Mouse (Mus musculus): ENCODE results near the gene Kiss1r. TPM values are rescaled to one million over a fixed set of nuclear protein-coding genes. Genes with fewer than 3 reads are reported as not detected.
A peak's percentile ranks its signal among the peaks of the same experiment; 100 is the strongest.
"Not testable (repeated sequence)": the region's sequence is repeated elsewhere in the genome, so short reads cannot be mapped to it uniquely, and the experiment has no call there.

Kiss1r gene
- polyA plus RNA-seq, 1 experiment from 2014 or later = 0.83 TPM

GRCm38 (mm10) chr10:79883297-79884084 lies 33.3 kb upstream of the Kiss1r start:
- no peaks in the 10 kb centered on the region for H3K36me3 ChIP-seq
- no peak overlapping the region for H3K27ac ChIP-seq
- H3K9me3 ChIP-seq = no peaks in the 10 kb centered on the region
- H3K4me2 ChIP-seq = no peak overlapping the region
- H3K27me3 ChIP-seq (replicated peaks) = no peaks in the 10 kb centered on the region
- H3K4me1 ChIP-seq = peaks cover 27% of the 10 kb centered on the region
- no peak for ATAC-seq (ENCODE audit: insufficient read depth, low FRiP score, low read depth)
- 18% methylated on average over 22 of the region's 22 CpGs for WGBS
- H3K9ac ChIP-seq = no peak overlapping the region
- H3K4me3 ChIP-seq (replicated peaks) = no peak overlapping the region

- WGBS = 59% methylated on average over 4 of the region's 4 CpGs
- no peak for ATAC-seq (ENCODE audit: insufficient read depth, low FRiP score, low read depth)
- Histone ChIP-seq H3K27ac (no peak overlapping the region), H3K4me1 (peaks cover 27% of the 10 kb centered on the region), H3K4me3 (replicated peaks) (no peak overlapping the region), H3K4me2 (no peak overlapping the region), H3K9ac (no peak overlapping the region), H3K36me3 (no peaks in the 10 kb centered on the region), H3K27me3 (replicated peaks) (no peaks in the 10 kb centered on the region), H3K9me3 (no peaks in the 10 kb centered on the region)
Observed at GRCm38 (mm10) chr10:79884446-79884845, 32.3 kb upstream of the Kiss1r start.

GRCm38 (mm10) chr10:79884938-79885337 lies 31.8 kb upstream of the Kiss1r start:
- H3K36me3 ChIP-seq; H3K27me3 ChIP-seq (replicated peaks); H3K4me2 ChIP-seq; H3K9ac ChIP-seq; H3K9me3 ChIP-seq; H3K4me3 ChIP-seq (replicated peaks); H3K27ac ChIP-seq; ATAC-seq (ENCODE audit: insufficient read depth, low FRiP score, low read depth): not testable (repeated sequence)
- WGBS = 67% methylated on average over 3 of the region's 3 CpGs
- H3K4me1 ChIP-seq = peaks cover 25% of the 10 kb centered on the region

- H3K36me3 ChIP-seq = no peaks in the 10 kb centered on the region
- no peak within 1 kb of the TSS for H3K4me2 ChIP-seq
- no peak within 1 kb of the TSS for H3K4me3 ChIP-seq (replicated peaks)
- ATAC-seq (ENCODE audit: insufficient read depth, low FRiP score, low read depth) = no peak
- H3K27me3 ChIP-seq (replicated peaks) = 0 out of 2 replicates have a peak, but pooled peaks cover 4% of the 10 kb centered on the region
- WGBS = 81% methylated on average over 6 of the region's 6 CpGs
- H3K4me1 ChIP-seq = peaks cover 15% of the 10 kb centered on the region
- no peak within 1 kb of the TSS for H3K9ac ChIP-seq
- no peaks in the 10 kb centered on the region for H3K9me3 ChIP-seq
- H3K27ac ChIP-seq = no peak within 1 kb of the TSS
Observed at GRCm38 (mm10) chr10:79886054-79886453, 30.7 kb upstream of the Kiss1r start, which contains the start of gene Elane. Elane (plus strand) TSS chr10:79886247.

GRCm38 (mm10) chr10:79886611-79887010 lies 30.2 kb upstream of the Kiss1r start:
- ATAC-seq (ENCODE audit: insufficient read depth, low FRiP score, low read depth) = no peak
- Histone ChIP-seq H3K4me2 (no peak overlapping the region), H3K36me3 (no peaks in the 10 kb centered on the region), H3K4me3 (replicated peaks) (no peak overlapping the region), H3K4me1 (peaks cover 14% of the 10 kb centered on the region), H3K27ac (no peak overlapping the region), H3K9me3 (no peaks in the 10 kb centered on the region), H3K9ac (no peak overlapping the region), H3K27me3 (replicated peaks) (0 out of 2 replicates have a peak, but pooled peaks cover 4% of the 10 kb centered on the region)
- 77% methylated on average over 8 of the region's 8 CpGs for WGBS

GRCm38 (mm10) chr10:79889386-79889785 lies 27.4 kb upstream of the Kiss1r start:
- 0 out of 2 replicates have a peak, but pooled peaks cover 4% of the 10 kb centered on the region for H3K36me3 ChIP-seq
- no peak overlapping the region for H3K9ac ChIP-seq
- no peak overlapping the region for H3K27ac ChIP-seq
- 0 out of 2 replicates have a peak, but pooled peaks cover 4% of the 10 kb centered on the region for H3K27me3 ChIP-seq (replicated peaks)
- ATAC-seq (ENCODE audit: insufficient read depth, low FRiP score, low read depth) = no peak
- 43% methylated on average over 2 of the region's 2 CpGs for WGBS
- no peaks in the 10 kb centered on the region for H3K9me3 ChIP-seq
- no peak overlapping the region for H3K4me2 ChIP-seq
- H3K4me1 ChIP-seq = no peaks in the 10 kb centered on the region
- no peak overlapping the region for H3K4me3 ChIP-seq (replicated peaks)

- no peak within 1 kb of the TSS for H3K27ac ChIP-seq
- no peaks in the 10 kb centered on the region for H3K4me1 ChIP-seq
- H3K9ac ChIP-seq = no peak within 1 kb of the TSS
- H3K4me2 ChIP-seq = no peak within 1 kb of the TSS
- 0 out of 2 replicates have a peak, but pooled peaks cover 7% of the 10 kb centered on the region for H3K36me3 ChIP-seq
- H3K27me3 ChIP-seq (replicated peaks) = 0 out of 2 replicates have a peak, but pooled peaks cover 4% of the 10 kb centered on the region
- no peak within 1 kb of the TSS for H3K4me3 ChIP-seq (replicated peaks)
- WGBS = 31% methylated on average over 5 of the region's 5 CpGs
- H3K9me3 ChIP-seq = no peaks in the 10 kb centered on the region
- ATAC-seq (ENCODE audit: insufficient read depth, low FRiP score, low read depth) = no peak
Observed at GRCm38 (mm10) chr10:79890670-79891069, 26.1 kb upstream of the Kiss1r start, which contains the start of gene Cfd. Cfd (plus strand) TSS chr10:79890853.

- ATAC-seq (ENCODE audit: insufficient read depth, low FRiP score, low read depth); H3K4me1 ChIP-seq; H3K9ac ChIP-seq; H3K4me3 ChIP-seq (replicated peaks); H3K27me3 ChIP-seq (replicated peaks); H3K4me2 ChIP-seq; H3K27ac ChIP-seq; H3K9me3 ChIP-seq: not testable (repeated sequence)
- H3K36me3 ChIP-seq = 0 out of 2 replicates have a peak, but pooled peaks cover 19% of the 10 kb centered on the region
- 42% methylated on average over 22 of the region's 22 CpGs for WGBS
Observed at GRCm38 (mm10) chr10:79892451-79893118, 24.2 kb upstream of the Kiss1r start.

GRCm38 (mm10) chr10:79896306-79896705 lies 20.5 kb upstream of the Kiss1r start:
- H3K36me3 ChIP-seq = peaks cover 34% of the 10 kb centered on the region; the same call in 1 of the 2 replicates
- no peak overlapping the region for H3K9ac ChIP-seq
- H3K4me2 ChIP-seq = no peak overlapping the region
- H3K9me3 ChIP-seq = no peaks in the 10 kb centered on the region
- H3K4me3 ChIP-seq (replicated peaks) = no peak overlapping the region
- no peak for ATAC-seq (ENCODE audit: insufficient read depth, low FRiP score, low read depth)
- H3K27ac ChIP-seq = no peak overlapping the region
- 0 out of 2 replicates have a peak, but pooled peaks cover 8% of the 10 kb centered on the region for H3K4me1 ChIP-seq
- H3K27me3 ChIP-seq (replicated peaks) = no peaks in the 10 kb centered on the region
- 88% methylated on average over 16 of the region's 16 CpGs for WGBS

GRCm38 (mm10) chr10:79896814-79897213 lies 20.0 kb upstream of the Kiss1r start:
- H3K4me2 ChIP-seq = no peak overlapping the region
- no peaks in the 10 kb centered on the region for H3K27me3 ChIP-seq (replicated peaks)
- H3K9ac ChIP-seq = no peak overlapping the region
- H3K4me3 ChIP-seq (replicated peaks) = no peak overlapping the region
- 0 out of 2 replicates have a peak, but pooled peaks cover 8% of the 10 kb centered on the region for H3K4me1 ChIP-seq
- 84% methylated on average over 13 of the region's 13 CpGs for WGBS
- no peak for ATAC-seq (ENCODE audit: insufficient read depth, low FRiP score, low read depth)
- peaks cover 38% of the 10 kb centered on the region for H3K36me3 ChIP-seq
- no peaks in the 10 kb centered on the region for H3K9me3 ChIP-seq
- no peak overlapping the region for H3K27ac ChIP-seq

GRCm38 (mm10) chr10:79897316-79898245 lies 19.2 kb upstream of the Kiss1r start:
- ATAC-seq (ENCODE audit: insufficient read depth, low FRiP score, low read depth) = peak; percentile 48; the same call in 1 of the 2 replicates
- Histone ChIP-seq H3K4me2 (no peak overlapping the region), H3K27me3 (replicated peaks) (no peaks in the 10 kb centered on the region), H3K9ac (no peak overlapping the region), H3K9me3 (no peaks in the 10 kb centered on the region), H3K4me3 (replicated peaks) (no peak overlapping the region), H3K27ac (no peak overlapping the region), H3K4me1 (0 out of 2 replicates have a peak, but pooled peaks cover 8% of the 10 kb centered on the region), H3K36me3 (peaks cover 44% of the 10 kb centered on the region)
- 49% methylated on average over 20 of the region's 20 CpGs for WGBS
